Mouse (Mus musculus) embryonic fibroblast, embryonic 13.5 days (primary cell): Measurements from ENCODE around the gene Bicc1.

ENCODE experiments used
- CTCF ChIP-seq: IDR thresholded peaks from 2 replicates; pipeline ENCODE4 v1.5.1; 2011; ENCODE audit warnings: mild to moderate bottlenecking, control low read depth, low read length, moderate library complexity, borderline replicate concordance; ENCODE audit not compliant: insufficient read depth
- POLR2A ChIP-seq: IDR thresholded peaks from 2 replicates; pipeline ENCODE4 v1.6.1; 2011; ENCODE audit warnings: low read depth, mild to moderate bottlenecking, control low read depth, low read length, moderate library complexity

DNA sequence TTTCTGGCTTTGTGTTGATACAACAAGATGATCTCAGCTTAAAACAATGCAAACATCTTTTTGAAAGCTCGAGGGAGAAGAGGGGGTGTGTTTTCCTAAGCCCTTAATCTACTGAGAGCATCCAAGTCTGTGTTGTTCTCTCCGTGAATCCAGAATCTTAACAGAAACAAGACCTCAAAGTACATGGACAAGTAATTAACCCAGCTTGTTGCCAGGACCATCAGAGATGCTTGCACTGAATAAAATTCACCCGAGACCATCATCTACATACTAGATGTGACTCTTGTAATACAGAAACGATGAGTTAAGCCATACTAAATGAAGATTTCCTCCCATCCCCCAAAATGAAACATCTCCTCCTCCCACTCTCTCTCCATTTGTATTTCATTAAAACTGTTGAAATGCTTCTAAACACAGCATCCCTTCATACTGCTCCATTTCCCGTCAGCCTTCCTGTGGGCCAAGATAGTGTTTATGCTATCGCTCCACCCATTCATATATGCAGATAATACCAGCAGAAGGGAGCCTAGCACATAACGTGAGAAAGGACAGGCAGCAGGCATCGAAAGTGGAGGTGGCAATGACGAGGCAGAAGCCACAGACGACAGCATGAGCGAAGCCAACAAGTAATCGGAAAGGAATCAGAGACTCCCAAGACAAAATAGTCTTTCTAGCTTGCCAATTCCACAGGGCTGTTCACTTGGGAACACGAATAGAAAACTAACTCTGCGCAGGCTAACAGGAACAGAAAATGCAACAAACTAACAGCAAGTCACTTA, 131.2 kb downstream of the Bicc1 start:
- TF ChIP-seq CTCF (no peak), POLR2A (no peak)
